Mouse (Mus musculus) v-Abl transformed pro-B cells (cell line): ENCODE results near the gene Prm2.

ENCODE experiments used
- in situ Hi-C, 2 experiments: fragments of 400-800 bp; cut with MboI; formaldehyde crosslinking; loops; one replicate each; pipeline ENCODE4 v1.15.1; 2025; ENCODE audit not compliant: unreplicated experiment in 2 of 2

Gene Prm2

DNA sequence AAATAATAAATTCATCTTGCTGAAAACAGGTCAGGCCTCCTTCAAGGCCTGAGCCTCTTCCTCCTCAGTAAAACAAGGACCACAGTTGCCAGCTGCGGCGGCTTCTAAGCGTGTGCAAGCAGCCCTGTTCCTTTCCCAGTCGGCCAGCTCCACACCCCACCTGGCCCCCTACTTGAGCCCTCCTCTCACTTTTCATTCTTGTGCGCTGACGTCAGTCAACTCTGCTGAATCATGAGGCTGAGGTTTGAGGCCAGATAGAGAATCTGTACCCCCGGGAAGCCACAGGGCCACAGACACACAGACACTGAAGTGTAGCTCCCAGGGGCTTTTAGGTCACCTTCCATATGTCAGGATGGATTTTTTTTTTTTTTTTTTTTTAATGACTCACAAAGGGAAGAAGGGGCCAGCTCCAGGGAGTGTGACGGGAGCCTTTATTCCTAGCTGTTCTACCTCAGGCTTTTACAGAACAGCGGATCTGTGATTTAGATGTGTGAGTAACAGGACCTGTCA lies 14.0 kb downstream of the Prm2 start:
- in situ Hi-C loops, result no loop called here

DNA sequence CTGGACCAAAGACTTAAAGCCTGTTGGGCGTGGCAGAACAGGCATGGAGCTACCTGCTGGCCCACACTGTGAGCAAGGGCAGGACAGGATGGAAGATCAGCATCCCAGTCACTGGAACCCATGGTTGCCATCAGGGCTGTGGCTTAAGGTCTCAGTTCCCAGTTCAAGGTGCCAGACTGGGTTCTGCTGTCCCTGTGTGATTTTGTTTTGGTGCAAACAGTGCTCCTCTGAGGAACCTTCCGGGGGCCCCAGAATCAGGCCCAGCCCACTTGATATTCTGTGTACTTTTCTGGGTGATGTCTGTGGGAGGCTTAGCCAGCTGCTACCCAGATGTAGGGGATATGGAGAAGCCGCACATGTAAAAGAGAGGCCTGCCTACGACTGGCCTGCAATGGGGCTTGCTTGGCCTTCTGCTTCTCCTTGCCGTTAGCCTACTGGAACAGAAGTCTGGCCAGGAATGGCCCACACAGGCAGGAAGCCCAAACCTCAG lies 15.3 kb downstream of the Prm2 start:
- in situ Hi-C loops, result no loop called here

DNA sequence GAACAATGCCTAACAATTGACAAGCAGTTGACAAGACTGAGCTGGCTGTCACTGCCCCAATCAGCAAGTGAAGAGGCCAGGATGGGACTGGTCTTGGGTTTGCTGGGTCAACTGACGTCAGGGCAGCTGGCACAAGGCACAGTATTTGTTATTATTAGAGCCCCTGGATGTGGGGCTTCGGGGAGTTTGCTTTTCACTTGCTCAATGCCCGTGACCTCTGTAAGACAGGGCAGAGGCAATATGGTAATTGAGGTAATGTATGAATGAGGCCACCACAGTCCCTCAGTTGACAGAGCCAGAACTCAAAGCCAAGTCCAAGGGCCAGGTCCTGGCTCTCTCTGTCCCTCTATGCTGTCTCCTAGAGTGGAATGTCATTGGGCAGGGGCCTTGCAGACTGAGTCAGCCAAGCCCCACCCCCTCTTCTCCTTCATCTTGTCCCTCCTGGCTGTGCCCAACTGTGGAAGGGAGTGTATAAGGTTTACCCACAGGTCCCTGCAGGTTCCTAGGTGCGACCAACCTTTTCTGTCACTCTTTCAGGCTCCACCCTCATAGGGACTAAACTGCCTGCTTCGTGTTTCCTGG lies 18.3 kb downstream of the Prm2 start:
- in situ Hi-C loops, result loop anchor here in 1 of 2 experiments (10.0 kb wide), 1 partner anchor 133 kb away; no protein-coding TSS in a partner anchor

DNA sequence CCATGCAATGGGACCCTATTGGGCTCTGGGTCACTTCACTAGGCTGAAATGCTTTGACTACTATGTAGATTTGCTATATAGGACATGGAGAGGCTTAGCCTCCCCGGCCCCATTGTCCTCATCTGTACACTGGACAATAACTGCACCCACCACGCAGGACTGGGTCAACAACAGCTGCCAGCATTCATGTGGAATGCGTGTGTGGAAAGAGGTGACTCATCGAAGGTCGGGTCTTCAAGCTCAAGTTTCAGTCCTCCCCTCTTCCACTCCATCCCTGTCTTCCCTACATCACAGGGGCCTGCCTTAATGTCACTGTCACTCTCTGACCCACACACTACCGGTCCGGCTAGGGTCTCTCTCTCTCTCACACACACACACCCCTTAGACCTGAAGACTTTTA lies 19.6 kb downstream of the Prm2 start:
- in situ Hi-C loops, result loop anchor here in 1 of 2 experiments (10.0 kb wide), 1 partner anchor 132 kb away; no protein-coding TSS in a partner anchor

DNA sequence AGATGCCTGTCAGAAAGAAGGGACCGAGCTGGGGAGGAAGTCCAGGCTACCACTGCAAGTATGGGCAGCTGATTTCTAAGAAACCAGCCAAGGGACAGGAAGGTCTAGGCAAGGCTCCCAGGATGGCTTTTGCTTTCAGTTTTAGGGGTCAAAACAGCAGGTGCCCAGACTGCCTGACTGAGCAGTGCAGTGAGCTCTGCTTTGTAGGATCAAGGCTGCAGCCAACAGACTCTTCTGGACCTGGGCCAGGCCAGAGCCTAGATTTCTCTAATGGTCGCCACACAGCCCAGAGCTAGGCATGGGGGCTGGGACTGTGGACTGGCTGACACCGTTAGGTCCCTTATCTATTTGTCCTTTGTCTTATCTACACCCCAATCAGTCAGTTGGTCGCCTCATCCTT lies 21.2 kb downstream of the Prm2 start:
- in situ Hi-C loops, result loop anchor here in 1 of 2 experiments (5.0 to 10.0 kb wide), 2 partner anchors 42 to 130 kb away; no protein-coding TSS in a partner anchor

GRCm38 (mm10) chr16:10773543-10773942 lies 22.4 kb downstream of the Prm2 start:
- in situ Hi-C loops, result loop anchor here in 1 of 2 experiments (5.0 to 10.0 kb wide), 2 partner anchors 41 to 129 kb away; no protein-coding TSS in a partner anchor

DNA sequence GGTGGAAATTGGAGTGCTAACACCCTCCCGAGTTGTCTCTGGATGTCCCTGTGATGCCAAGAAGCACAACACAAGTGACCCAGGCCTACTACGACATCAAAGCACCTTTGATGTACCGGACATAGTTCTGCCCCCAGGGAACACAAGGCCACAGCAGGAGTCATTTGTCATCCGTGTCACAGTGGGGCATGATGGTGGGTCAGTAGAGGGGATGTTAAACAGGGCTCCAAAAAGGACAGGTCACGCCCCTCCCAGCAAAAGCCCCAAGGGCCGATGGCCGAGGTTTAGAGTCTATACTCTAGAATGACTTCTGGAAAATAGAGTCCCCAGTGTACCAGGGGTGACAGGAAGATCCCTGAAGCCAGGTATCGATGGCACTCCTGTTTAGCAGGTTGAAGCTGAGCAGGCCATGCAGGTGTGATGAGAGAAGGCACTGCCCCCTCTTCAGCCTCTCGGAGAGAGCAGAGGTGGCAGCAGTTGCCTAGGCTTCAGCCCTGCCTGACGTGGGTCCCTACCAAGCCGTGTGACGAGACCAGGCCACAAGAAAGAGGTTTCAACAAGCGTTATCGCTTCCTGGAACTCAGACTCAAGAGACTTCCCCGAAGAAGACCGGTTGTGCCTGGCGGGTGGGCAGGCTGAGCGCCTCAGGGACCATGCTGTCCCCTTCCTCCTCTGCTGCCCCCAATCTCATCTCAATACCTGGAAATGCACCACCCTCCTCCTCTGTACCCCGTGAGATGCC lies 24.0 kb downstream of the Prm2 start:
- in situ Hi-C loops, result loop anchor here in 1 of 2 experiments (5.0 to 10.0 kb wide), 2 partner anchors 40 to 127 kb away; no protein-coding TSS in a partner anchor

DNA sequence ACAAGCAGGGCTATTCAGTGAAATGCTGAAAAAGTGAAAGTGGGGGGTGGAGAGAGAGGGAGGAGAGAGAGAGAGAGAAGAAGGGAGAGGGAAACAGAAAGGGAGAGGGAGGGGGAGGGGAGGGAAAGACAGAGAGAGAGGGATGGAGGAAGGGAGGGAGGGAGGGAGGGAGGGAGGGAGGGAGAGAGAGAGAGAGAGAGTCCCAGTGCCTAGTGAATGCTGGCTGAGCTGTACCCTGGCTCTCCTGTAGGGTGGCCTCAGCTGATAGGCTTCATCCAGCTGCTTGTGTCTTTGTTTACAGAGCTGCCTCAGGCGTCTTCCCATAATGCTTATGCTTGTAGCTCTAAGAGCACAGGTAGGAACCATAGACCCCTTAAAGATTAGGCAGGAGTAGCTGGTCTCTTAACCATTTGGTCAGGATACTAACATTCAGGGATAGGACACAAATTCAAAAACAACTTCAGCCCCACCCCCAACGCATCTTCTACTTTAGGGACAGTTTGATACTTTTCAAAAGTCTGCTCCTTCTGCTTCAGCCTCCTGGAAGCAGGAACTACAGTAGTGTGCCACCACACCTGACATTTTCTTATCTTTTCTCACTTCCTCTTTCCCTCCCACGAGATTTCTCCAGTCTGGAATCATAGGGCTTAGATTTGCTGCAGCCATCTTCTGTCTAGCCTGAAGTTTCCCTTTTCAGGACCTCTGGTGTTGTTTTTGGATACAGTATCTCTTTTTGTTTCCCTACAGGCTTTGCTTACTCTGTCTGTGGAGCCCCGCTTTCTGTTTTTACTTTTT lies 25.2 kb downstream of the Prm2 start:
- in situ Hi-C loops, result loop anchor here in 1 of 2 experiments (5.0 to 10.0 kb wide), 2 partner anchors 38 to 126 kb away; no protein-coding TSS in a partner anchor

- in situ Hi-C loops, result loop anchor here (5.0 to 10.0 kb wide), 2 partner anchors 37 to 125 kb away; no protein-coding TSS in a partner anchor
Observed at GRCm38 (mm10) chr16:10769661-10770060, 26.3 kb downstream of the Prm2 start.

- in situ Hi-C loops, result loop anchor here in 1 of 2 experiments (5.0 kb wide), 1 partner anchor 37 kb away; no protein-coding TSS in a partner anchor
Observed at GRCm38 (mm10) chr16:10768821-10769220, 27.1 kb downstream of the Prm2 start.

GRCm38 (mm10) chr16:10767158-10767557 lies 28.8 kb downstream of the Prm2 start:
- in situ Hi-C loops, result loop anchor here in 1 of 2 experiments (5.0 kb wide), 1 partner anchor 35 kb away; no protein-coding TSS in a partner anchor

- in situ Hi-C loops, result no loop called here
Observed at GRCm38 (mm10) chr16:10764323-10764722, 31.6 kb downstream of the Prm2 start.

DNA sequence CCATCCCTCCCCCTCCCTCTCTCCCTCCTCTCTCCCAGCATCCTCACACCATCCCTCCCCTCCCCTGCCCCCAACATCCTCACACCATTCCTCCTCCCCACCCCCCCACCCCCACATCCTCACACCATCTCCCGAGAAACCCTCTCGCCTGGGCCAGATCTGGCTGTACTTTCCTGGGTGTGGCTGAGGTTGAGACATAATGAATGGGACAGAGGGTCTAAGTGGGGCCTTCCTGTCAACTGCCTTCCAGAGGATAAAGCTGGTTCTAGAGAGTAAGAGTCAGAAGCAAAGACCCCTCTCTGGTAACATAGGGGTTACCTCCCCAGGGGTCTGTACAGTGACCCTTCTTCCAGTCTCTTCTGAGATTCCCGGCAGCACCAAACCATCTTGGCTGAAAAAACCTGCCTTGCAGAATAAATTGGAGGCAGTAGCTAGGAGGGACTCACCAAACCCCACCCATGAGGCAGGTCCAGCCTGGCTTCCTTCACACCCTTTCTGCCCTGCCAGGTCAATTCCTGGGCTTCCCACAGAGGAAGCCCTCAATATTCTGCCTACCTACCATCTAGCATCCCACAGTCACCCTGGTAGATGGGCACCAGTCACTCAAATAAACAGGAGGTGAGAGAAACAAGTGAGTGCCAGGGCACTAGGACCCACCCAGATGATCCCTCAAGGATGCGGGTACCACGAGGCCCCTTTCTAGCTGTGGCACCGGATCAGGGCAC lies 32.2 kb downstream of the Prm2 start:
- in situ Hi-C loops, result no loop called here

GRCm38 (mm10) chr16:10762569-10763180 lies 33.3 kb downstream of the Prm2 start:
- in situ Hi-C loops, result no loop called here

- in situ Hi-C loops, result no loop called here
Observed at GRCm38 (mm10) chr16:10761182-10761581, 34.8 kb downstream of the Prm2 start.

DNA sequence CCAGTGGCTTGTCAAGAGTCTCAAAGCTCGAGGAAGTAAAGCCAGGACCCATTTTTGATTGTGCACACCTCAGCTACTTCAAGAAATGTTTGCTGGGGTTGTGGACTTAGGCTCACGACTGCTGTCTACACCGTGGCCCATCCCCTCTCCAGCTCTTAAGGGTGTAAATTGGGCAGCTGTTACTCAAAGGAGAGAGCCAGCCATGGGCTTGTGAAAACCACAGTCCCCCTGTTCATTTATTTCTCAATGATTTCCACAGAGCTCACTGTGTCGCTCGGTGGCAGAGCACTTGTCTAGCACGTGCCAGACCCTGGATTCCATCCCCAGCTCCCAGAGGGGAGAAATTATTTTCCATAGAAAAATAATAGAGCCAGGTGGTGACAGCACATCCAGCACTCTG lies 39.8 kb downstream of the Prm2 start:
- in situ Hi-C loops, result no loop called here

- in situ Hi-C loops, result no loop called here
Observed at GRCm38 (mm10) chr16:10754521-10755296, 41.2 kb downstream of the Prm2 start.

GRCm38 (mm10) chr16:10749824-10750223 lies 46.1 kb downstream of the Prm2 start:
- in situ Hi-C loops, result no loop called here
